Mouse (Mus musculus): ENCODE data around the gene Crybg3.

- TF ChIP-seq GATA1 (IDR thresholded peaks at IDR 0.05; ENCODE audit: borderline replicate concordance, low read length) (no peak), FLI1 (IDR thresholded peaks at IDR 0.05; ENCODE audit: low read length) (no peak)
Measured at GRCm38 (mm10) chr16:59529570-59529969, 71.2 kb downstream of the Crybg3 start.
